Mouse (Mus musculus): ENCODE measurements at regions not wholly inside any gene's neighbourhood (a gene's known extent, or its start where the extent isn't known, plus 50 kb on each side); places are given as distances from the start of the nearest gene placed in this dataset.

GRCm38 (mm10) chr3:66661826-66662618, 319.2 kb upstream of the Rsrc1 start:
- TF ChIP-seq EP300 (IDR thresholded peaks at IDR 0.05; ENCODE audit: low read depth): no peak
- no peak for TF ChIP-seq CTCF (IDR thresholded peaks at IDR 0.05; ENCODE audit: low read depth)
